Mouse (Mus musculus): ENCODE measurements around the gene Olfr298. TPM values are rescaled to one million over a fixed set of nuclear protein-coding genes. Genes with fewer than 3 reads are reported as not detected.

The Olfr298 gene
- not detected in 2 replicates for total RNA-seq (2021)
- long read RNA-seq, experiment 1 = 0 reads
- long read RNA-seq, experiment 2 = 0 reads

DNA sequence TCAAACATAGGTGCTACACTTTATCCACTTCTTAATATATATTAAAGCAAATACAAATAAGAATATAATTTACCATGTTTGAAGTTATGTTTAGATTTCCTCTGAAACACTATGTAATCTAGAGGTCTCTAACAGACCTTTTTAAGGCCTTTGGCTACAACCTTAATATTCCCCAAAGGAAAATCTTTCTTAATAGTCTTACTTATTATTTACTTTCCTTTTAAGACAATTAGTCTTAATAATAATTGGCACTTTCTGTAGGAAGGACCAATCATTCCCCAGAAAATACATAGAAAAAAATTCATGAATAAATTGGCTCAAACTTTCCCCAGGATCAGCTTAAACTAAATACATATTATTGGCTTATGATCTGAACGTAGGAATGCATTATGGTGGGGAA lies at the start of gene Olfr298:
Olfr298 (minus strand) TSS at position 101 of the 400 bp plus-strand sequence.
- DNase-seq = no peak

DNA sequence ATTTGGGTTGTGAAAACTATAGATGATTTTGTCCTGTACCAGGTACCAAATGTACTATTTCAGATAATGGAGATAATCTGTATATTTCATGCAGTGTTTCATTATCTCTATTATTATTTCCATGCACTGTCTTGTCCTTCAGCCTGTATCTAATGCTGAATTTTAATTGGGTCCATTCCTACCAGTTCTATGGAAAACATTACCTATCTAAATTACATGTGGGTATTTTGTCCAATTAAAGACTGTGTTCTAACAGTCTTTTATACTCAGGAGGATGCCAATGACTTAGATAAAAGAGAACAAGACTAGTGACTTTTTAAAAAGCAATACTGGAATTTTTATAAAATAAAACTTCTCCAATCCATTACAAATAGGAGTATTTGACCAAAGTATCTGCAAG lies 27.4 kb upstream of the Olfr298 start, which contains the start of gene Olfr297:
Olfr297 (plus strand) TSS at position 301 of the 400 bp plus-strand sequence.
- DNase-seq = no peak

DNA sequence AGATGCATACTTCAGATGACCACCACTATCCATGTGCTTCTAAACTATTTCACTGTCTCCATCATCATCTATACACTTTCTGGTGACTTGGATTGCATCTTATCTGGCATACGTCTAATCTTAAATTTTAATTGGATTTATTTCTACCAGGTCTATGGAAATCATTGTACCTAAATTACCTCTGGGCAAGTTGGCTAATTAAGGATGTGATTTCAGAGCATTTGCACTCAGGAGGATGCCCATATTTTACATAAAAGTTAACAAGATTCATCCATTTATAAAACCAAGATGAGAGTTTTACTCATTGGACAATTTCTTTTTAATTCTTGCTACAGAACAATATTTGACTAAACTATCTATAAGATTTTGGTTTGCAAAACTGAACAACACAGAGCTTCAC lies 32.7 kb downstream of the Olfr298 start, which contains the start of gene Olfr299:
Olfr299 (plus strand) TSS at position 301 of the 400 bp plus-strand sequence.
- no peak for DNase-seq

Other genes with a start within 250 kb of the Olfr298 start
- gene Vmn2r76, start 246.2 kb downstream of the Olfr298 start, total RNA-seq (2021) = not detected in 2 replicates
- gene Olfr310, start 215.3 kb downstream of the Olfr298 start, total RNA-seq (2021) = not detected in 2 replicates
- not detected in 2 replicates for gene Olfr309, start 178.8 kb downstream of the Olfr298 start, total RNA-seq (2021)
- gene Olfr308, start 166.9 kb downstream of the Olfr298 start, total RNA-seq (2021) = not detected in 2 replicates
- not detected in 2 replicates for gene Olfr307, start 154.9 kb downstream of the Olfr298 start, total RNA-seq (2021)
- not detected in 2 replicates for gene Olfr305, start 125.6 kb downstream of the Olfr298 start, total RNA-seq (2021)
- not detected in 2 replicates for gene Olfr304, start 105.8 kb downstream of the Olfr298 start, total RNA-seq (2021)
- gene Olfr303, start 94.7 kb downstream of the Olfr298 start, total RNA-seq (2021) = not detected in 2 replicates
- gene Olfr301, start 88.6 kb downstream of the Olfr298 start, total RNA-seq (2021) = not detected in 2 replicates
- not detected in 2 replicates for gene Olfr299, start 32.6 kb downstream of the Olfr298 start, total RNA-seq (2021)
- not detected in 2 replicates for gene Olfr297, start 27.5 kb upstream of the Olfr298 start, total RNA-seq (2021)
- not detected in 2 replicates for gene Olfr295, start 91.4 kb upstream of the Olfr298 start, total RNA-seq (2021)
- gene Olfr294, start 124.2 kb upstream of the Olfr298 start, total RNA-seq (2021) = not detected in 2 replicates
- not detected in 2 replicates for gene Olfr293, start 156.6 kb upstream of the Olfr298 start, total RNA-seq (2021)
- not detected in 2 replicates for gene Olfr292, start 195.8 kb upstream of the Olfr298 start, total RNA-seq (2021)